Mouse (Mus musculus): ENCODE measurements at regions not wholly inside any gene's neighbourhood (a gene's known extent, or its start where the extent isn't known, plus 50 kb on each side); places are given as distances from the start of the nearest gene placed in this dataset.

GRCm38 (mm10) chr15:86566111-86566510 is 351.9 kb downstream of the Tbc1d22a start:
- no peak for DNase-seq (ENCODE audit: low spot score in 2 of 2)

GRCm38 (mm10) chr15:86574311-86574710 is 360.1 kb downstream of the Tbc1d22a start:
- DNase-seq (ENCODE audit: low spot score in 2 of 2): no peak

GRCm38 (mm10) chr15:86576666-86577065 is 362.4 kb downstream of the Tbc1d22a start:
- no peak for DNase-seq (ENCODE audit: low spot score in 2 of 2)

- no peak for DNase-seq (ENCODE audit: low spot score in 2 of 2)
Observed at GRCm38 (mm10) chr15:86578689-86579088, 364.4 kb downstream of the Tbc1d22a start.

GRCm38 (mm10) chr15:86582240-86583090 is 368.2 kb downstream of the Tbc1d22a start:
- DNase-seq (ENCODE audit: low spot score in 2 of 2): no peak

- no peak for DNase-seq (ENCODE audit: low spot score in 2 of 2)
Observed at GRCm38 (mm10) chr15:86585716-86586115, 371.5 kb downstream of the Tbc1d22a start.

GRCm38 (mm10) chr15:86587209-86587608 is 372.9 kb downstream of the Tbc1d22a start:
- no peak for DNase-seq (ENCODE audit: low spot score in 2 of 2)

GRCm38 (mm10) chr15:86590033-86590432 is 375.8 kb downstream of the Tbc1d22a start:
- no peak for DNase-seq (ENCODE audit: low spot score in 2 of 2)

GRCm38 (mm10) chr15:86590896-86591295 is 376.6 kb downstream of the Tbc1d22a start:
- DNase-seq (ENCODE audit: low spot score in 2 of 2): peak; percentile 15 to 19

- peak; percentile 16 to 36 for DNase-seq (ENCODE audit: low spot score in 2 of 2)
Observed at GRCm38 (mm10) chr15:86593404-86593803, 379.1 kb downstream of the Tbc1d22a start.

- DNase-seq (ENCODE audit: low spot score in 2 of 2): peak; percentile 18 to 25
Observed at GRCm38 (mm10) chr15:86606411-86606810, 392.2 kb downstream of the Tbc1d22a start.

GRCm38 (mm10) chr15:86609692-86610091 is 395.4 kb downstream of the Tbc1d22a start:
- DNase-seq (ENCODE audit: low spot score in 2 of 2): no peak

- no peak for DNase-seq (ENCODE audit: low spot score in 2 of 2)
Observed at GRCm38 (mm10) chr15:86631376-86631775, 417.1 kb downstream of the Tbc1d22a start.

- DNase-seq (ENCODE audit: low spot score in 2 of 2): no peak
Observed at GRCm38 (mm10) chr15:86645244-86645643, 431.0 kb downstream of the Tbc1d22a start.

GRCm38 (mm10) chr15:86648131-86648530 is 433.9 kb downstream of the Tbc1d22a start:
- no peak for DNase-seq (ENCODE audit: low spot score in 2 of 2)

- peak; percentile 25 to 52 for DNase-seq (ENCODE audit: low spot score in 2 of 2)
Observed at GRCm38 (mm10) chr15:86673096-86673520, 458.8 kb downstream of the Tbc1d22a start.

- DNase-seq (ENCODE audit: low spot score in 2 of 2): no peak
Observed at GRCm38 (mm10) chr15:86677016-86677415, 462.8 kb downstream of the Tbc1d22a start.

- DNase-seq (ENCODE audit: low spot score in 2 of 2): peak in 1 of 2 experiments; percentile 25
Observed at GRCm38 (mm10) chr15:86683081-86683480, 468.8 kb downstream of the Tbc1d22a start.

GRCm38 (mm10) chr15:86689694-86690093 is 475.4 kb downstream of the Tbc1d22a start:
- DNase-seq (ENCODE audit: low spot score in 2 of 2): peak; percentile 16 to 21

GRCm38 (mm10) chr15:86696806-86697205 is 482.5 kb downstream of the Tbc1d22a start:
- DNase-seq (ENCODE audit: low spot score in 2 of 2): no peak

- DNase-seq (ENCODE audit: low spot score in 2 of 2): no peak
Observed at GRCm38 (mm10) chr15:86710429-86710828, 496.2 kb downstream of the Tbc1d22a start.

GRCm38 (mm10) chr15:86718376-86718775 is 504.1 kb downstream of the Tbc1d22a start:
- DNase-seq (ENCODE audit: low spot score in 2 of 2): no peak

GRCm38 (mm10) chr15:86719088-86719487 is 504.8 kb downstream of the Tbc1d22a start:
- no peak for DNase-seq (ENCODE audit: low spot score in 2 of 2)
